Mouse (Mus musculus): ENCODE data around the gene Thsd4.

DNA sequence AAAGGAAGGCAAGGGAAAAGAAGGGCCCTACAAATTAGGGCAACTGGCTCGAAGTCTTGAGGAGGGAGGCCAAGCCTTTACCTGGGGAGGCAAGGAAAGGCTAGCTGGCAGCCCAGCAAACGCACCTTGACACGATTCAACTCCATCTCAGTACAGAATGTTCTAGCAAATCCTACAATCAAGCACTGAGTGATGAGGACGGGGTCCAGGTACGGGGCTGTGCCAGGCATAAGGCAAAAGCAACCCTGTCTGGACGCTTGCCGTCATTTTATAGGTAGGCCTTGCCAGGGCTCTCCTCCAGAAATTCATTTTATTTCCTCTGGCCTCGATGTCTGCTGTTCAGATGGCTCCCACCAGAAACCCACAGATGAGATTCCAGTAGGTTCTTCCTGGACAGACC is 30.8 kb downstream of the Thsd4 start:
- TF ChIP-seq CTCF (IDR thresholded peaks at IDR 0.05; ENCODE audit: low read depth, low read length) (no peak), POLR2A (IDR thresholded peaks at IDR 0.05; ENCODE audit: extremely low read depth, insufficient read depth, low read length) (no peak)
